In genomic region chr3:116967436-116967835, GRCm38 (mm10) we compare ENCODE assay signal across 11 mouse cellular contexts. TPM values are rescaled to one million over a fixed set of nuclear protein-coding genes. Genes with fewer than 3 reads are reported as not detected.
DNase-seq lines count a peak whose midpoint lies in the region; ATAC-seq and TF ChIP-seq lines count a peak whose summit lies in the region.
"Had no signal": no experiment of that assay in that cellular context is flagged by ENCODE, and none has a peak within 500 bp of the region (broad histone marks: within the 10 kb centered on the region; RNA-seq: fewer than 3 reads in every experiment).

No protein-coding gene starts in this region.

- 77% methylated on average over 6 of the region's 6 CpGs for WGBS in embryonic facial prominence, embryonic 14.5 days
- 60% methylated on average over 6 of the region's 6 CpGs for WGBS in liver, embryonic 14.5 days (ENCODE audit: insufficient replicate concordance)

- peak overlapping the region; percentile 93 for H3K27ac ChIP-seq in gastrocnemius, adult 2 months
- peak overlapping the region; percentile 92 for H3K27ac ChIP-seq in left cerebral cortex, adult 2 months
- H3K27ac ChIP-seq in embryonic facial prominence, embryonic 14.5 days (replicated peaks; ENCODE audit: low read depth, low read length) = no peak overlapping the region
- no peak overlapping the region for H3K27ac ChIP-seq in liver, embryonic 14.5 days

- H3K4me3 ChIP-seq in gastrocnemius, adult 2 months = peak overlapping the region; percentile 79
- peak overlapping the region; percentile 58 for H3K4me3 ChIP-seq in left cerebral cortex, adult 2 months
- H3K4me3 ChIP-seq in embryonic facial prominence, embryonic 14.5 days (ENCODE audit: low read depth, low read length) = peak overlapping the region; percentile 39
- H3K4me3 ChIP-seq in liver, embryonic 14.5 days (ENCODE audit: insufficient read depth in 1 of 2, low read depth in 2 of 2, low read length in 2 of 2) = no peak overlapping the region

- peak overlapping the region; percentile 69 for H3K4me2 ChIP-seq in embryonic facial prominence, embryonic 14.5 days (ENCODE audit: low read depth, low read length)
- H3K4me2 ChIP-seq in liver, embryonic 14.5 days (ENCODE audit: low read depth) = peak overlapping the region; percentile 28

- H3K36me3 ChIP-seq in embryonic facial prominence, embryonic 14.5 days (ENCODE audit: control insufficient read depth, insufficient read depth, low read length) = no peaks in the 10 kb centered on the region
- H3K36me3 ChIP-seq in liver, embryonic 14.5 days (replicated peaks; ENCODE audit: control insufficient read depth, insufficient read depth, low read depth) = no peaks in the 10 kb centered on the region

- peaks cover 5% of the 10 kb centered on the region; the same call in 1 of the 2 replicates for H3K9me3 ChIP-seq in embryonic facial prominence, embryonic 14.5 days (ENCODE audit: control insufficient read depth, low read length)
- H3K9me3 ChIP-seq in liver, embryonic 14.5 days (ENCODE audit: control insufficient read depth, low read length) = no peaks in the 10 kb centered on the region

- no peak for DNase-seq in gastrocnemius, adult 2 months
- no peak for DNase-seq in gastrocnemius, postnatal 36 days
- no peak for DNase-seq in left cerebral cortex, adult 2 months (ENCODE audit: extremely low spot score in 1 of 2, low spot score in 2 of 2)
- no peak for DNase-seq in left cerebral cortex, adult 9 months (ENCODE audit: low spot score in 2 of 2)
- no peak for DNase-seq in embryonic facial prominence, embryonic 14.5 days (ENCODE audit: low spot score)
- no peak for DNase-seq in liver, embryonic 14.5 days (ENCODE audit: low read depth in 3 of 3, low spot score in 3 of 3)
- DNase-seq in cerebellum, adult 9-11 months = no peak
- no peak for DNase-seq in kidney, adult 8-10 months
- DNase-seq: B cell, adult 2 months had no signal

- no peaks in the 10 kb centered on the region for H3K4me1 ChIP-seq in embryonic facial prominence, embryonic 14.5 days (ENCODE audit: control insufficient read depth, insufficient read depth, low read length)
- no peaks in the 10 kb centered on the region for H3K4me1 ChIP-seq in liver, embryonic 14.5 days (replicated peaks; ENCODE audit: control insufficient read depth in 2 of 2, insufficient read depth in 2 of 2, low read length in 1 of 2)

- H3K9ac ChIP-seq in embryonic facial prominence, embryonic 14.5 days (ENCODE audit: low read depth, low read length) = 0 out of 2 replicates have a peak overlapping the region, but pooled peaks have one; percentile 10
- no peak overlapping the region for H3K9ac ChIP-seq in liver, embryonic 14.5 days (replicated peaks)

- H3K27me3 ChIP-seq in embryonic facial prominence, embryonic 14.5 days (replicated peaks; ENCODE audit: control insufficient read depth, insufficient read depth, low read length) = no peaks in the 10 kb centered on the region
- no peaks in the 10 kb centered on the region for H3K27me3 ChIP-seq in liver, embryonic 14.5 days (ENCODE audit: control insufficient read depth, insufficient read depth, low read length)

- no peak for ATAC-seq in embryonic facial prominence, embryonic 14.5 days (ENCODE audit: low read depth)
- ATAC-seq in liver, embryonic 14.5 days (ENCODE audit: insufficient read depth) = no peak
- ATAC-seq: intestine, postnatal 0 days had no signal

- no peak for TF ChIP-seq EP300 in liver, embryonic 14.5 days (IDR thresholded peaks at IDR 0.05; ENCODE audit: low read depth)

- TF ChIP-seq CTCF in gastrocnemius, adult 2 months (IDR thresholded peaks at IDR 0.05) = no peak
- no peak for TF ChIP-seq CTCF in left cerebral cortex, adult 2 months (IDR thresholded peaks at IDR 0.05)
- no peak for TF ChIP-seq CTCF in liver, embryonic 14.5 days (IDR thresholded peaks at IDR 0.05; ENCODE audit: low read depth)

- intact Hi-C loops in gastrocnemius, adult 2 months (cut with DNase I) = loop anchor here (2.0 to 10.0 kb wide), 4 partner anchors 37 to 95 kb away; no protein-coding TSS in a partner anchor
- intact Hi-C loops in gastrocnemius, postnatal 36 days (cut with DNase I) = loop anchor here (5.0 kb wide), 1 partner anchor 95 kb away; no protein-coding TSS in a partner anchor
- intact Hi-C loops in left cerebral cortex, adult 2 months (cut with DNase I) = loop anchor here (5.0 kb wide), 2 partner anchors 60 to 95 kb away; no protein-coding TSS in a partner anchor

RNA-seq across cellular contexts. Expression of gene 4930455H04Rik, which starts 0.6 kb away (rescaled TPM):
- total RNA-seq in gastrocnemius, adult 2 months (2021) = under 1 TPM in 1 of 2 experiments, not detected in 1; 0.18 TPM
- total RNA-seq in gastrocnemius, postnatal 36 days (2021) = under 1 TPM in 1 of 2 experiments, not detected in 1; 0.31 TPM
- total RNA-seq in left cerebral cortex, adult 2 months (2021) = not detected
- polyA plus RNA-seq in embryonic facial prominence, embryonic 14.5 days (2014; fragmentation: Nextera tagmentation; extraction: Ambion mirVana) = not detected in 2 replicates
- not detected in 2 replicates for polyA plus RNA-seq in liver, embryonic 14.5 days (2012; rRNA removed)
- not detected in 2 replicates for polyA plus RNA-seq in liver, embryonic 14.5 days (2014; fragmentation: Nextera tagmentation; extraction: Ambion mirVana)
- polyA plus RNA-seq: embryonic facial prominence, embryonic 11.5 days; intestine, postnatal 0 days had no signal

RNA-seq across cellular contexts. Expression of gene Palmd, which starts 1.4 kb away (rescaled TPM):
- total RNA-seq in gastrocnemius, adult 2 months (2021) = 10 to 100 TPM; 25.3 to 37.5 TPM
- total RNA-seq in gastrocnemius, postnatal 36 days (2021) = 10 to 100 TPM; 22.4 to 22.7 TPM
- total RNA-seq in left cerebral cortex, adult 2 months (2021) = 10 to 100 TPM; 21.6 to 23.6 TPM
- 23.0 and 24.5 TPM in 2 replicates for polyA plus RNA-seq in embryonic facial prominence, embryonic 14.5 days (2014; fragmentation: Nextera tagmentation; extraction: Ambion mirVana)
- polyA plus RNA-seq in liver, embryonic 14.5 days (2012; rRNA removed) = 0.77 and 1.3 TPM in 2 replicates
- polyA plus RNA-seq in liver, embryonic 14.5 days (2014; fragmentation: Nextera tagmentation; extraction: Ambion mirVana) = 2.2 and 2.8 TPM in 2 replicates

Comparison
In these comparisons a context has a peak if more than half of its experiments do, and no peak if none do; other contexts are left out.
1. H3K27ac ChIP-seq: peak in gastrocnemius, adult 2 months (single experiment) and left cerebral cortex, adult 2 months (single experiment); none in embryonic facial prominence, embryonic 14.5 days (single experiment) and liver, embryonic 14.5 days (single experiment).
2. H3K4me3 ChIP-seq: peak in gastrocnemius, adult 2 months (single experiment), left cerebral cortex, adult 2 months (single experiment) and embryonic facial prominence, embryonic 14.5 days (single experiment); none in liver, embryonic 14.5 days (0 of 2).